In genomic region chr13:24824647-24825046, GRCm38 (mm10) we compare ENCODE assay signal across 16 mouse cellular contexts. TPM values are rescaled to one million over a fixed set of nuclear protein-coding genes. Genes with fewer than 3 reads are reported as not detected.
"Had no signal": no experiment of that assay in that cellular context is flagged by ENCODE, and none has a peak within 500 bp of the region (broad histone marks: within the 10 kb centered on the region; RNA-seq: fewer than 3 reads in every experiment).

No protein-coding gene starts in this region.

- H3K36me3 ChIP-seq: limb, embryonic 10.5 days; neural tube, embryonic 12.5 days had no signal

- H3K27ac ChIP-seq: left cerebral cortex, adult 2 months; limb, embryonic 10.5 days; liver, embryonic 15.5 days; midbrain, embryonic 10.5 days; neural tube, embryonic 12.5 days had no signal

- H3K4me2 ChIP-seq: liver, embryonic 11.5 days; liver, embryonic 15.5 days; neural tube, embryonic 12.5 days had no signal

- DNase-seq: kidney, postnatal 25 days; lung, adult 2 months; lung, postnatal 4 days; midbrain, embryonic 14.5 days; spleen, adult 18-20 months; thymus, adult 2 months; thymus, postnatal 36 days had no signal

- H3K4me3 ChIP-seq: left cerebral cortex, adult 2 months; limb, embryonic 10.5 days; liver, embryonic 15.5 days; midbrain, embryonic 10.5 days; neural tube, embryonic 12.5 days had no signal

- H3K9ac ChIP-seq: liver, embryonic 15.5 days; neural tube, embryonic 12.5 days had no signal

- H3K27me3 ChIP-seq: liver, embryonic 15.5 days; neural tube, embryonic 12.5 days had no signal

- H3K4me1 ChIP-seq: limb, embryonic 10.5 days; neural tube, embryonic 12.5 days had no signal

- H3K9me3 ChIP-seq: limb, embryonic 10.5 days; liver, embryonic 15.5 days; midbrain, embryonic 10.5 days; neural tube, embryonic 12.5 days had no signal

RNA-seq across cellular contexts. Expression of gene D130043K22Rik, which starts 20.3 kb away (rescaled TPM):
- total RNA-seq: megakaryocyte, adult 5-6 weeks; monocyte, adult 5-6 weeks; neutrophil, adult 5-6 weeks had no signal
- polyA plus RNA-seq: liver, embryonic 11.5 days had no signal
